Mouse (Mus musculus) heart, adult 11 months (tissue): Measurements from ENCODE around the gene Robo4.
A peak's percentile ranks its signal among the peaks of the same experiment; 100 is the strongest.

Source experiments
- DNase-seq: peaks from one replicate; pipeline ENCODE4 v3.0.0; 2022

Robo4 gene

DNA sequence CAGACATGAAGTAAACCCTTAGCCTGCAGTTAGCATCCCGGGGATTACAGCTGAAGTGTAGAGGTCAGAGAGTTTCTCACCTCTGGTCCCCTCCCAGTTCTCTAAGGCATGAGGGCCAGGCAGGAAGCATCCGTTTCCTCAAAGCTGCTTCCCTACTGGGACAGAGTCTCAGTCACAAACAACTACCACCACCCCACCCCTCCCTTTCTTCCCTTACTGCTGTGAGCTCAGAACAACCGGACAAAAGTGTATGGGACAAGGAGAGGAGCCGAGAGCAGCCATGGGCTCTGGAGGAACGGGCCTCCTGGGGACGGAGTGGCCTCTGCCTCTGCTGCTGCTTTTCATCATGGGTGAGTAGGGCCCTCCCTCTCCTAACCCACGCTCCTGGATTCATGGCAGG, at the start of gene Robo4:
Gene Robo4 (plus strand): TSS at position 96 of the 400 bp plus-strand sequence.
- peak; percentile 99 for DNase-seq

DNA sequence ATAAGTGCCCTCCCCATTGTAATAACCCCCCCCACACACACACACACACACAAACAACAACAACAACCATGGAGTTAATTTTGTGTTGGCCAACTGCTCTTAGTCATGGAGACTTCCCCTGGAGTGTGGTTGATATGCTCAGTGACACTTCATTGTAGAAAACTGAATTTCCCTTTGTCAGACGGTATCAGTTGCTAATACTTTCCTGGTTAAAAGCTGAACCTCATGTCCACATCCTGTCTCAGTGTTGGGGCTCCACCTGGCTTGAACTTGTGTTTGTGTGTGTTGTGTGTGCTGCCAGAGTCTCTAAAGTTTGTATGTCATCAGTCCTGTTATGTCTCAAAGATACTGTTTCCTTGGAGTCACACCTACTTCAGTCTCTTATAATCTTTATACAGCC, 47.2 kb upstream of the Robo4 start:
- no peak for DNase-seq

DNA sequence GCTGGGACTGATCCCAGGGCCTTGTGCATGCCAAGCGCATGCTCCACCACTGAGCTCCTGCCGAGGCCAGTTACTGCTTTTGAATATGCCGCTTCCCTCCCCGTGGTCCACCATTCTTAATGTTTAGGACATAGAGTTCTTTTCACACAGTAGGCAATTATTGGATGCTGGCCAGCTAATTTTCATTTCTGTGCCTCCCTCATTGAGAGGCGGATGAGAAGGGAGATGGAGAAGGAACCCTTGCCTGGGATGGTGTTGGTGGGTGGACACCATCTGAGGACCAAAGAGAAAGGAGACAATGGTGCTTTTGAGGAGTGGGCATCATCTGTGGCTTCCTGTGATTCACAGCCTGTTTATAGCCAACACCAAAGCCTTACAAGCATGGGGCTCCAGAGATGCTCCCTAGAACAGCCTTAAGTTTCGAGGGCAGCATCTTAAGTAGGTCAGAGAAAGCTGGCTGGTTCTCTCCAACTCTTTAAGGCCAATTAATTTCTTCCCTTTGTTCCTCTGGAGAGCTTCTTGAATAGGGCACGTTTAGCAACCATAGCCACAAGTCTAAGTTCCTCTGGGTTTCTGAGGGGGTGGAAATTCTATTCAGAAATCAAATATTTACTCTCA, 42.9 kb upstream of the Robo4 start:
- peak; percentile 82 for DNase-seq

DNA sequence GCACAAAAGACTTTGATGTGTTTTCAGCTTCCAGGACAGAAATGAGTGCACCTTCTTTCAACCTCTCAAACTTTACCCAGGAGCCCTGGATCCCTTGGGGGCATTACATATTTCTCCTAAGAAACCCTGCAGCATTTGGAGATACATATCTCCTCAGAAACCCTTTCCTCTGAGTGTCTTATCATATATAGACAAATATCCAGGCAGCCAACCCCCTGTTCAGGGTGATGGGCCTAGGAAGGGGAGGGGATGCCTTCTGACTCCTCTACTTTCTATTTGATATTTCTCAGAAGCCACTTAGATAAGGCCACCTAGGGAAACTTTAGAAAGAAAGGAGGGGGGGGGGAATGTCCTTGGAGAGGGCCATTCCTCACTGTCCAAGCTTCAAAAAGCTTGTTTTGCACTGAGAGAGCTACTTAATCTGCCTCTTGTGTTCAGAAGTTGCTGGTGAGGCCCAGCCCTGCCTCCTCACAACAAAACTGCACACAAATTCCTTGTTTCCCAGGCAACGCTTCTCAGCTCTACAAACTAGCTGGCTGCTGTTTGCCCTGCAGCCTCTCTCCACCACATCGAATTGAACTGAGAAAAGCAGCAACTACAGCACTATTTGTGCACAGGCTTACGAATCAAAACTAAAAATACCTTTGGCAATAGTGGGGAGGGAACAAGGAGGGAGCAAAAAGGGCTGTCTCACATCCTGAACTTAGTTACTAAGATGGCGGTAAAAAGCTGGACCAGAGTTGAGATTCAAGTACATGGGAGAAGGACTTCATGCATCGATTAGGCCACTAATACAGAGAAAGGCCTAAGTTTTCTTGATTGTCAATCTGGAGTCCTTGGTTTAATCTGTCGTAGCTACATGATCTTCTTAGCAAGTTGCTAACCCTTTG, 42.1 kb upstream of the Robo4 start:
- DNase-seq: peak; percentile 59

DNA sequence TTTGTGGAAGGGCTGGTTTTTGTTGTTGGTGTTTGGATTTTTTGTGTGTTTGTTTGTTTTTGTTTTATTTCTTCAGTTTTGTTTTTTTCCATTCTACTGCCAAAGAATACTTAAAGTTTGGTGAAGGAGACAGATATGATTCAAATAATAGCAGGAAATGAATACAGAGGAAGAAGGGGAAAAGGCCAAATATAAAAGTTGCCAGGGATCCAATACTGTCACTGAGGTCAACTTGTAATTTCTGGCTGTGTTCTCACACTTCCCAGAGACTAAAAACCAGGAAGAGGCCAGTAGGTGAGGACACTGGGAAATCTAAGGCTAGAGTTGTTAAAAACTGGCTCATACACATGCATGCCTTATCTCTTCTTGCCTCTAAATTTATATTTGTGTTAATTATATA, 39.6 kb upstream of the Robo4 start:
- DNase-seq: peak; percentile 16

DNA sequence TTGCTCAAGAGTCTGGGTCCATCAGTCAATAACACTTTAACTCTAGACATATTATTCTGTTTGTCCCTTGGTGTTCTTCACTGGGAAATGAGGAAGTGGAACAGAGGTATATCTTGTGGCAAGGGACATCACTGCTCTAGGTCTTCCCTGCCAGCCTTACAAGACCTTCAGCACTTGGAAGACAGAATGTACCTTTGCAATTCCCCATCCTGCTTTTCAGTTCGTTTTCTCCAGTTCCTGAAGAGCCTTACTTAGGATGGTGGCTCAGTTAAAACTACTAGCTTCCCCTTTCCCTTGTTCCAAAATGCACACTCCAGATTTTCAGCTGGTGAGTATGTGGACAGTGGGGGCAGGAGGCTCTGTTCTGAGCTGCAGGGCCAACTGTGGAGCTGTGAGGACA, 38.8 kb upstream of the Robo4 start:
- DNase-seq: peak; percentile 63

DNA sequence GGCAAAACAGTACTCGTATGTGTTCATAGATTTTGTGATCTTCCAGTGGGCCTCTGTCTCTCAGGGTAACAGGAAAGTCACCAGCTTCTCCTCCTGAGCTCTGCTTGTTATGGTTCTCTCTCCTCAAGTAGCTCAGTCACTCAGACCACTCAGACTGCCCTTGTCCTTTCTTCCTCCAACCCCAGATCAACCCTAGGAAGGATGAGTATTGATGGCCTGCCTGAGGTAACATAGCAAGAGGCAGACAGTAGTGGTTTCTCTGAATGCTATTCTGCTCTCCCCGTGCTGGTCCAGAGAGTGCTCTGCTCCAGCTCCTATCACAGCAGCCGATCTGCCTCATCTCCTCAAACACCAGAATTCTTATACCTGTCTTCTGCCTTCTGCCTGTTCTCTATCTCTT, 38.1 kb upstream of the Robo4 start:
- DNase-seq: peak; percentile 79

DNA sequence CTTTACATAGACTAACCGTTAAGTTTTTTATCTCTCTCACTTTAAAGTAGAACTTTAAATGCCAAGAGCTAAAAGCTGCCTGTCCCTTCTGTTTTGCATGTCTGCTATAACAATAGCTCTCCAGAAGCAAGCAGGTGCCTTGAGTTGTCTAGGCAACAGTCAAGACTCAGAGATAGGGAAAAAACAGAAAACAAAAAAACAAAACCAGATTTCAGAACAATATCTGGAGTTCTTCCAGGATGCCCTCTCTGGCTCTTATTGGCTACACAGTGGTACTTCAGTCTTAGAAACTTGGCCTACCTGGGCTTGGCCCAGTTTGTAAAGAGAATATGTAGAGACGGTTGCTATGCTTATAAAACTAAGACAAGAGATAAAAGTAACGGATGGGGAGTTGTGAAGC, 37.3 kb upstream of the Robo4 start:
- peak; percentile 56 for DNase-seq

DNA sequence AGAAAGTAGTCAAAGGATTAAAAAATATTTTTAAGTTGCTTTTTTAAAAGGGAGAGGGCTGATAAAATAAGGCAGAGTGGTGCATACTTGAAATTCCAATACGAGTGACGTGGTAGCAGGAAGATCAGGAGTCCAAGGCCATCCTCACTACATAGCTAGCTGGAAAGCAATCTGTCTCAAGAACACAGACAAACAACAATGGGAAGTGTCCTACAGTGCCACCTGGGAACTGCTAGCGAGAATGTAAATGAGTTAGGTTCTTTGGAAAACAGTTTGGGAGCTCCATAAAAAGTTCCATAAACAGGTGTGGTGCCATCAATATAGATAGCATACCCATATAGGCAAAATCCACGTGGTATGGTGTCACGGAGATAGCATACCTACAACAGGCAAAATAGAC, 36.0 kb upstream of the Robo4 start:
- DNase-seq: peak; percentile 81

DNA sequence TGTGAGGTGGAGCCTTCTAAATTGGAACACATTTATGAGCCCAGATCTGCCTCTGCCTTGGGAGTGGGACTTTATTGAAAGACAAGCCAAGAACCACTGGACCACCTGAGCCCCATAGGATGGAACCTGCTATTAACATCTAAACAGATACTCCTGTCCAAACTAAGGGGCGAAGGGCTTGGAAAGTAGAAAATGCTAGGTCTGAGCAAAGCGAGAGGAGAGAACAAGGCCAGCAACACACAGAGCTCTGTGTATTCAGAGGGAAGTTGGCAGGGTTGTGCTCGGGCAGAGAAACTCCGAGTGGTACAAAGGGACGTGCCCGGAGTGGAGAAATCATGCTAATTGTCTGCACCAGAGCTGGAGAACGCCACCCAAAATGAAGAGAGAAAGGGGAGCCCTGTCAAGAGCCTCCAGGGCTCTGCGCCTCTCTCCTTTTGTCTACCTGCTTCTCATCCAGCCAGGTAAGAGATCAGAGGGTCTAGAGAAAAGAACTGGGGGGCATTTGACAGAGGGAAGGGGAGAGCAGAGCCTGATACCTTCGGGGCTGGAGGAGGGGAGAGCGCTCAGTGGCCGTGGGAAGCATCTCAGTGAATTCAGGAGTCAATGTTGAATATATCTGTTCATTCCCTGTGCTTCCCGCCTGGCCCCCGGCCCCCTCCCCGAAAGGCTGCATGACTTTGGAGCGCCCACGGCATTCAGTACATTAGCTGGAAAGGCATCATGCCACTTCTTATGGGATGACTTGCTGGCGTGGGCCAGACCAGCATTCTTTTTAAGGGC, 34.2 kb upstream of the Robo4 start, which contains the start of gene Hepacam:
Gene Hepacam (plus strand): TSS at position 51 of the 780 bp plus-strand sequence.
- peak; percentile 82 for DNase-seq

DNA sequence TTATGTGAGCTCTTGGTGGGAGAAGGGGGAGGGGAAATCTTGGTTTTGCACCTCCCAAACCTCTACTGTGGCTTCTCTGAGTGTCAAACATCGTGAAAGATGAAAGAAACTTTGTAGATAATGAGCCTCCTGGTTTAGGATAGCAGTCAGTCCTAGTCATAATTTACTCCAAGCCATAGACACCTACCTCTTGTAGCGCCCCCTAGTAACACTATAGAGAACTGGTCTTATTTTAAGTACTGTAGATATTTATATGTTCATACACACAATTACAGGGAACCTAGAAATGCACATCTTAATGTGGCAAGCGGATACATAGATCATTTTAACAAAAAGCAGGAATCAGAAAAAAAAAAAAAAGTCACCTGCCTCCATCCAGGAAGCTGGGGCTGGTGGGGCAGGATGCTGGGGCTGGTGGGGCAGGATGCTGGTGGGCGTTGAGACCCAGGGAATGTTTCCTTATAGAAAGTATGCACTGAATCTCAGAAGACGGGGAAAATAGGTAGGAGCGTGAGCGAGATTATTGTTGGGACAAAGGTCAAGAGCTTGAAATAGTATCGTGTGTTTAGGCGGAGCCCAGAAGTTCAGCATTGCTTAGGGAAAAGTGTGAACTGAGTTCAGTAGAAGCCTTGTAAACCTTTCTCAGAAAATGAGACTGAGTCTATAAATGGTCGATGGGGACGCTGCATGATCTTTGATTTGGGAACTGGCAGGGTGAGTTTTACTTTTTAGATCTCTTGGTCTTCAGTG, 33.4 kb upstream of the Robo4 start:
- DNase-seq: peak; percentile 79

DNA sequence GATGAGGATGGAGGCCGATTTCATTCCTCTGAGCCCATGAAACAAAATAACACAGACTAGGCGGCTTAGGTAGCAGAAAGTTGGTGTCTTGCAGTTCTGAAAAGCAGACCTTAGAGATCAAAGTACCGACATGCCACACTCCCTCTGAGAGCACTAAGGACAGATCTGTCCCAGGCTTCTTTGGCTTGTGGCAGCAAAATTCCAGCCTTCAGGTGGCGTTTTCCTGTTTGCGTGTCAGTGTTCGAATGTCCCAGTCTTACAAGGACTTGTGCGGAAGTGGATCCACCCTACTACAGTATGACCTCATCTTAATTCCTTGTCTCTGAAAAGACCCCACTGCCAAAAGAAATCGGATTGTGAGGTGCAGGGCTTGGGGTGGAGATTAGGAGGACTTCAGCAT, 32.8 kb upstream of the Robo4 start:
- peak; percentile 98 for DNase-seq

DNA sequence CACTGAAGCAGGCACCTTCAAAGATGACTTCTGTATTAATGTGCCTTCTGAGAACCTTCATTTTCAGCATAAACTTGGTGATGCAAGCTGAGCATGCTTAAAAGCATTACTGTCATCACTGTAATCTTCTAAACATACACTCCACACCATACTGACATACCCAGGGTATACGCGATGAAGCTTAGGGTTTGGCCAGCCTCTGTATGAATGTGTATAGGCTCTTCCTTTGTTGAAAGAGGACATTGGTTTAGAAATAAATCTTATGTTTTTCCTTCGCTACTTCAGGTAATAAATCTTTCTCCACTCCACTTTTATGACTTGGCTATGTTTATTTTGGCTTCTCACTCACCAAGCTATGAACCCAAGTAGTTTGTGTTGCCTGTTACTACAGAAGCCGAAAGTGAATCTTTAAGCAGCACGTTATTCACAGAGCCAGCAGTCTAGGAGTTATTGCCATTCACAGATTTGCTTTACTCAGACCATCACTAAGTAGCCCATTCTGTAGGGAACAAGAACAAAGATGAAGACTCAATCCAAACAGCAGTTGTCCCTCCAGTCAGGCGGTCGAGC, 30.4 kb upstream of the Robo4 start:
- peak; percentile 21 for DNase-seq

DNA sequence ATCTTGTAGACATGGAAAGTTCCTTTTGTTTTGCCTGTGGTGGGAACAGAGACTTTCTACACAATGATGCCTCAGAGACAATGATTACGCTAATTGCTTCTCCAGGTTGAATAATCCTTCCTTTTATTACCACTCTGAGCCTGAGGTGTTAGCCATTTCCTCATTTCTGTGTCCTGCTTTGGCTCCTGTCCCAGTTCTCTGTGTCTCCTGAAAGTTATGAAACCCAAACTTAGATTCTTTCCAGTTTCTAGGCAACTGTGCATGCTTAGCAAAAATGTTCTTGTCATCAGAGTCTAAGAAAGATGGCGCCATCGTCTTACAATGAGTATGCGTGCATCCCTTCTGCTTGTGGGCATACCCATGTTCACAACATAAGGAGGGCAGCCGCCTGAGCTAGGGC, 26.0 kb upstream of the Robo4 start:
- DNase-seq: peak; percentile 96

DNA sequence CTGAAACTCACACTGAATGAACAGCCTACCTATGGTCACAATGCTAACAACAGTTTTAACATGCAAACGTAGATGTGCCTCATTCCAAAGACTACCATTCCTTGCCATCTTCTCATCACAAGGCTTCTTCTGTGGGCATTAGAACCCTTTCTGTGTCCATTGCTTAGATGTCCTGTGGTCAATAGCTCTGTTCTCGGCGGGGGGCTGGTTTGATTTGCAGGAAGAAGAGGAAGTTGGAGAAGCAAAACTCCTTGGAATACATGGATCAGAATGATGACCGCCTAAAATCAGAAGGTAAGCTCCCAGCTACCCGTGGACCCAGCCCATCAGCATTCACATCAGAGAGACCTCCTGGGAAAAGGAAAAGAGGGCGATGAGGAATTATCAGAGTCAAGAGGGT, 18.5 kb upstream of the Robo4 start:
- DNase-seq: peak; percentile 81

DNA sequence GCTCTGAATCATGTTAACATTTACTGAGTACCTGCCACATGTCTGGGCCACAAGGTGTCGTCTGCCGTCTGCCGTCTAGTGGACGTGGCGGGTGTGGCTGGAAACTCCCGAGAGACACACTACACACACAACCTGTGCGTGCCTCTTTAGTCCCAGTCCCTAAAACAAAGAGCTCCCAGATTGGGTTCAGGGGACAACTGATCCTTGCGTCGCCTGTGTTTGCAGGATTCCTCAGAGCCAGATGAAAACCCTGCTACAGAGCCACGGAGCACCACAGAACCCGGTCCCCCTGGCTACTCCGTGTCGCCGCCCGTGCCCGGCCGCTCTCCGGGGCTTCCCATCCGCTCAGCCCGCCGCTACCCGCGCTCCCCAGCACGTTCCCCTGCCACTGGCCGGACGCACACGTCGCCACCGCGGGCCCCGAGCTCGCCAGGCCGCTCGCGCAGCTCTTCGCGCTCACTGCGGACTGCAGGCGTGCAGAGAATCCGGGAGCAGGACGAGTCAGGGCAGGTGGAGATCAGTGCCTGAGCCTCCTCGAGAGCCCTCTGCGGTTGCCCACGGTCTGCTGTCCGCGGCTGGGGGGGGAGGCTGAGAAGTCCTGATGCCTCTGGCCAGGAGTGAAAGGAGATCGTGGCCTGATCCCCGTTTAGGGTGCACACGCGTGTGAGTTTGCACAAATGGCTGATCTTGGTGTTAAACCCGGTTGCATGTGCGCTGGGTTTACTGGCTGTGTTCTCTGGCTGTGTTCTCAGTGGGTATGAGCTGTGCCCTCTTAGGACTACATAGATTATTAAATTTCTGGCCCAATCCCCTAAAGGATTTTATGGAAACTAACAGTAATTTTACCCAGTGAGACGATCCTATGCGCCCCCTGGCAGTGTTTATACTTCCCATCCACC, 17.2 kb upstream of the Robo4 start:
- peak; percentile 92 for DNase-seq

DNA sequence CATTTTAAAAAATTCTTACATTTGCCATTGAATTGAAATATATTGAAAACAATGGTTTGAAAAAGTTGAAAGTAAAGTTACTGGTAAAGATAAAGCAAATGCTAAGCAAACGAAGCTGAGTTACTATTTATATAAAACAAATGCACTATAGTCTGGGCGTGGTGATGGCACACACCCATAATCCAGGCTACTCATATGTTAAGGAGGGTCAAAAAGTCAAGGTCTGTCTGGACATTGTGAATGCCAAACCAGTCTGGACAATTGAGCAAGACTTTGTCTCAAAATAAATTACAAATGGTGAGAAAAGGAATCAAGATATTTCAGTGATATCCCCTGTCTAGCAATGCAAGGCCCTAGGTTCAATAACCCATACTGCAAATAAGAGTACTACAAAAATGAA, 10.8 kb upstream of the Robo4 start:
- peak; percentile 16 for DNase-seq

DNA sequence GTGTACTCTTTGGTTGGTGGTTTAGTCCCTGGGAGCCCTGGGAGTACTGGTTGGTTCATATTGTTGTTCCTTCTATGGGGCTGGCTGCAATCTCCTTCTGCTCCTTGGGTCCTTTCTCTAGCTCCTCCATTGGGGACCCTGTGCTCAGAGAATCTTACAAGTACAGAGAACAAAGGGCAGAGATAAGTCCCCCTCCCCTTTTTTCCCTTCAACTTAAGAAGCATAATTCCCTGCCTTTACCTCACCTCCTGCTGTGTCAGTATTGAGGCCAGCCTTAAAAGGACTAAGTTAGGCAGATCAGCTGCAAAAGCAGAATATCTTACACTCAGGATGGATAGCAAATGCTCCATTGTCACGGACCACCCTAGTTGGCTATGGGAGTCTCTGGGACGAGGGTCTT, 9.6 kb upstream of the Robo4 start:
- peak; percentile 30 for DNase-seq

DNA sequence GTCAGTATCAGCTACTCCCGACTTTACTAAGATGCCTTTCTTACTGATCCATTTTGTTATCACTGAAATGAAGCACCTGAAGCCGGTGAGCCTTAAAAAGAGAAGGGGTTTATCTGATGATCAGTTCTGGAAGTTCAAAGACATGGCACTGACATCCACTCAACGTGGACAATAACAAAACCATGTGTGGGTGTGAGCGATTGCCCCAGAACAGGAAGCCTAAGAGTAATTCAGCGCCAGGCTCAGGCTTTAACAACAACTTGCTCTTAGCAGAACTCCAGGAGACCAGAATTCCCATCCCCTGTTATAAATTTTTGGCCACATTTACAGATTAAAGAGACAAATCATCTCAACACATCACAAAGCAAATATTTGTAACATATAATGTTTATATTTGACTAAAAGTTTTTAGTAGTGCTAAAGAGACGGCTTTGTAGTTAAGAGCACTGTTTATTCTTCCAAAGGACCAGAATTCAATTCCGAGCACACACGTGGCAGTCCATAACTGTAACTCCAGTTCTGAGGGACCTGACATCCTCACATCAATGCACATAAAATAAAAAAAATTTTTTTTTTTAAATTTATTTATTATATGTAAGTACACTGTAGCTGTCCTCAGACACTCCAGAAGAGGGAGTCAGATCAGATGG, 8.1 kb upstream of the Robo4 start:
- DNase-seq: peak; percentile 60

DNA sequence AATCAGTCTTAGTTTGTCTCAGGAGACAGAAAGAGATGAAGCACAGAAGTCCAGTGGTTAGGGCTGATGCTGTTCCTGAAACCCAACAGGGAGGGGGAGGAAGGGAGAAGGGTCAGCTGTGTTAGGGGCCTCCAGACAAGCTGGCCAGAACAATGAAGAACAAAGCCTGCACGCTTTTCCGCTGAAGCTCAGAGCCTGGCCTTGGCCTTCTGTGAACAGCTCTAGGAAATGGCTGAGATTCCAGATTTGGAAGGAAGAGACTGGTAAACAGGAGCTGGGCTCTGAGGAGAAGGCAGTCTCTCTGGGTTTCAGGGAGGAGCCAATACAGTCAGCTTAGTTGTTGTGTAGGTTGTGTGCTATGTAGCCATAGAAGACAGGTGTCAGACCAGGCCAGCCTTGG, 1.1 kb upstream of the Robo4 start:
- DNase-seq: peak; percentile 98

DNA sequence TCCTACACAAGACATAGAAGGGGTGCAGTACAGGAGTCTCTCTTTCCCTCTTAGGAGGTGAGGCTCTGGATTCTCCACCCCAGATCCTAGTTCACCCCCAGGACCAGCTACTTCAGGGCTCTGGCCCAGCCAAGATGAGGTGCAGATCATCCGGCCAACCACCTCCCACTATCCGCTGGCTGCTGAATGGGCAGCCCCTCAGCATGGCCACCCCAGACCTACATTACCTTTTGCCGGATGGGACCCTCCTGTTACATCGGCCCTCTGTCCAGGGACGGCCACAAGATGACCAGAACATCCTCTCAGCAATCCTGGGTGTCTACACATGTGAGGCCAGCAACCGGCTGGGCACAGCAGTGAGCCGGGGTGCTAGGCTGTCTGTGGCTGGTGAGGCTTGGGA, 804 bp downstream of the Robo4 start:
- DNase-seq: peak; percentile 93
